Mouse (Mus musculus) megakaryocyte, embryonic 14.5 days (primary cell): ENCODE results near the gene Gm20721. TPM values are rescaled to one million over a fixed set of nuclear protein-coding genes. Genes with fewer than 3 reads are reported as not detected.
A peak's percentile ranks its signal among the peaks of the same experiment; 100 is the strongest.

Experiments
- H3K27me3 ChIP-seq: replicated peaks from 2 replicates; pipeline ENCODE3; 2012; ENCODE audit warnings: inconsistent platforms
- H3K36me3 ChIP-seq: replicated peaks from 2 replicates; pipeline ENCODE3; 2012; ENCODE audit warnings: low read length, inconsistent platforms, mixed read lengths
- H3K4me1 ChIP-seq: 2 replicates; pipeline ENCODE4 v1.6.1; 2012; ENCODE audit warnings: inconsistent platforms
- H3K4me3 ChIP-seq: replicated peaks from 2 replicates; pipeline ENCODE3; 2012; ENCODE audit warnings: moderate library complexity, mild to moderate bottlenecking, inconsistent platforms
- H3K9me3 ChIP-seq: 2 replicates; pipeline ENCODE4 v1.6.1; 2012; ENCODE audit warnings: inconsistent platforms
- FLI1 ChIP-seq: IDR thresholded peaks from 2 replicates; pipeline ENCODE4 v1.6.1; 2012; ENCODE audit warnings: low read length, inconsistent platforms, mixed read lengths
- GATA1 ChIP-seq: IDR thresholded peaks from 3 replicates; pipeline ENCODE4 v1.6.1; 2012; ENCODE audit warnings: mixed read lengths, low read length, inconsistent platforms, borderline replicate concordance
- polyA plus RNA-seq: library from polyadenylated mRNA; stranded (reverse); fragments of >175 nt; gene quantifications from 2 replicates; pipeline ENCODE4 v1.2.3, GENCODE M21; 2012; ENCODE audit warnings: low replicate concordance; ENCODE audit not compliant: insufficient read depth

The Gm20721 gene
- polyA plus RNA-seq, 1 experiment = 0.57 TPM

- Histone ChIP-seq H3K4me3 (peak overlapping the region; percentile 82), H3K9me3 (no peaks in the 10 kb centered on the region), H3K4me1 (peaks cover 68% of the 10 kb centered on the region), H3K27me3 (no peaks in the 10 kb centered on the region), H3K36me3 (peaks cover 80% of the 10 kb centered on the region)
- TF ChIP-seq FLI1 (no peak), GATA1 (no peak)
Measured at GRCm38 (mm10) chr2:174344003-174344655, 2.4 kb downstream of the Gm20721 start.

- Histone ChIP-seq H3K9me3 (no peaks in the 10 kb centered on the region), H3K4me1 (peaks cover 74% of the 10 kb centered on the region), H3K27me3 (no peaks in the 10 kb centered on the region), H3K36me3 (peaks cover 86% of the 10 kb centered on the region), H3K4me3 (peak overlapping the region; percentile 82)
- no peak for TF ChIP-seq GATA1
- no peak for TF ChIP-seq FLI1
Measured at GRCm38 (mm10) chr2:174343566-174343965, 2.9 kb downstream of the Gm20721 start.

GRCm38 (mm10) chr2:174342793-174343400 is 3.6 kb downstream of the Gm20721 start:
- Histone ChIP-seq H3K4me3 (peak overlapping the region; percentile 46), H3K27me3 (no peaks in the 10 kb centered on the region), H3K9me3 (no peaks in the 10 kb centered on the region), H3K36me3 (peaks cover 93% of the 10 kb centered on the region), H3K4me1 (peaks cover 80% of the 10 kb centered on the region)
- no peak for TF ChIP-seq GATA1
- TF ChIP-seq FLI1 = no peak

- TF ChIP-seq FLI1 = no peak
- TF ChIP-seq GATA1 = no peak
- H3K9me3 ChIP-seq = no peaks in the 10 kb centered on the region
- peaks cover 99% of the 10 kb centered on the region for H3K36me3 ChIP-seq
- peaks cover 96% of the 10 kb centered on the region for H3K4me1 ChIP-seq
- H3K4me3 ChIP-seq = no peak overlapping the region
- no peaks in the 10 kb centered on the region for H3K27me3 ChIP-seq
Measured at GRCm38 (mm10) chr2:174340893-174341580, 5.5 kb downstream of the Gm20721 start.

- H3K36me3 ChIP-seq = peaks cover 99% of the 10 kb centered on the region
- H3K27me3 ChIP-seq = no peaks in the 10 kb centered on the region
- peak overlapping the region; percentile 17 for H3K4me3 ChIP-seq
- peaks cover 98% of the 10 kb centered on the region for H3K4me1 ChIP-seq
- no peaks in the 10 kb centered on the region for H3K9me3 ChIP-seq
- TF ChIP-seq GATA1 (no peak), FLI1 (no peak)
Measured at GRCm38 (mm10) chr2:174340229-174340892, 6.2 kb downstream of the Gm20721 start.

- H3K4me1 ChIP-seq = peaks cover 98% of the 10 kb centered on the region
- no peaks in the 10 kb centered on the region for H3K27me3 ChIP-seq
- no peak overlapping the region for H3K4me3 ChIP-seq
- no peaks in the 10 kb centered on the region for H3K9me3 ChIP-seq
- H3K36me3 ChIP-seq = peaks cover 99% of the 10 kb centered on the region
- TF ChIP-seq GATA1 (no peak), FLI1 (no peak)
Measured at GRCm38 (mm10) chr2:174339701-174340100, 6.8 kb downstream of the Gm20721 start.

- Histone ChIP-seq H3K9me3 (no peaks in the 10 kb centered on the region), H3K4me1 (peaks cover 98% of the 10 kb centered on the region), H3K27me3 (no peaks in the 10 kb centered on the region), H3K4me3 (no peak overlapping the region), H3K36me3 (peaks cover 92% of the 10 kb centered on the region)
- TF ChIP-seq FLI1 (no peak), GATA1 (no peak)
Measured at GRCm38 (mm10) chr2:174337275-174337674, 9.2 kb downstream of the Gm20721 start.

- peak overlapping the region; percentile 62 for H3K4me3 ChIP-seq
- H3K36me3 ChIP-seq = peaks cover 68% of the 10 kb centered on the region
- H3K27me3 ChIP-seq = no peaks in the 10 kb centered on the region
- H3K9me3 ChIP-seq = no peaks in the 10 kb centered on the region
- TF ChIP-seq GATA1 = no peak
- TF ChIP-seq FLI1 = no peak
- peaks cover 75% of the 10 kb centered on the region for H3K4me1 ChIP-seq
Measured at GRCm38 (mm10) chr2:174334415-174334814, 12.1 kb downstream of the Gm20721 start.

GRCm38 (mm10) chr2:174333239-174333890 is 13.1 kb downstream of the Gm20721 start:
- TF ChIP-seq GATA1 = no peak
- TF ChIP-seq FLI1 = no peak
- no peaks in the 10 kb centered on the region for H3K9me3 ChIP-seq
- peak overlapping the region; percentile 86 for H3K4me3 ChIP-seq
- H3K27me3 ChIP-seq = no peaks in the 10 kb centered on the region
- H3K4me1 ChIP-seq = peaks cover 71% of the 10 kb centered on the region
- H3K36me3 ChIP-seq = peaks cover 57% of the 10 kb centered on the region

GRCm38 (mm10) chr2:174331282-174332030 is 15.1 kb downstream of the Gm20721 start:
- H3K4me1 ChIP-seq = peaks cover 53% of the 10 kb centered on the region
- no peaks in the 10 kb centered on the region for H3K27me3 ChIP-seq
- peak overlapping the region; percentile 97 for H3K4me3 ChIP-seq
- peaks cover 40% of the 10 kb centered on the region for H3K36me3 ChIP-seq
- TF ChIP-seq FLI1 (no peak), GATA1 (no peak)
- peaks cover 9% of the 10 kb centered on the region for H3K9me3 ChIP-seq
